Mouse (Mus musculus) mesoderm, embryonic 11.5 days (tissue): ENCODE results near the gene Arap1.

Source experiments
- DNase-seq: peaks from one replicate; pipeline ENCODE4 v3.0.0-alpha.2; 2012; ENCODE audit warnings: low read depth, low spot score

Gene Arap1

GRCm38 (mm10) chr7:101362791-101363191 is 14.9 kb downstream of the Arap1 start:
- DNase-seq: no peak

GRCm38 (mm10) chr7:101363914-101364313 is 16.0 kb downstream of the Arap1 start:
- DNase-seq: no peak

DNA sequence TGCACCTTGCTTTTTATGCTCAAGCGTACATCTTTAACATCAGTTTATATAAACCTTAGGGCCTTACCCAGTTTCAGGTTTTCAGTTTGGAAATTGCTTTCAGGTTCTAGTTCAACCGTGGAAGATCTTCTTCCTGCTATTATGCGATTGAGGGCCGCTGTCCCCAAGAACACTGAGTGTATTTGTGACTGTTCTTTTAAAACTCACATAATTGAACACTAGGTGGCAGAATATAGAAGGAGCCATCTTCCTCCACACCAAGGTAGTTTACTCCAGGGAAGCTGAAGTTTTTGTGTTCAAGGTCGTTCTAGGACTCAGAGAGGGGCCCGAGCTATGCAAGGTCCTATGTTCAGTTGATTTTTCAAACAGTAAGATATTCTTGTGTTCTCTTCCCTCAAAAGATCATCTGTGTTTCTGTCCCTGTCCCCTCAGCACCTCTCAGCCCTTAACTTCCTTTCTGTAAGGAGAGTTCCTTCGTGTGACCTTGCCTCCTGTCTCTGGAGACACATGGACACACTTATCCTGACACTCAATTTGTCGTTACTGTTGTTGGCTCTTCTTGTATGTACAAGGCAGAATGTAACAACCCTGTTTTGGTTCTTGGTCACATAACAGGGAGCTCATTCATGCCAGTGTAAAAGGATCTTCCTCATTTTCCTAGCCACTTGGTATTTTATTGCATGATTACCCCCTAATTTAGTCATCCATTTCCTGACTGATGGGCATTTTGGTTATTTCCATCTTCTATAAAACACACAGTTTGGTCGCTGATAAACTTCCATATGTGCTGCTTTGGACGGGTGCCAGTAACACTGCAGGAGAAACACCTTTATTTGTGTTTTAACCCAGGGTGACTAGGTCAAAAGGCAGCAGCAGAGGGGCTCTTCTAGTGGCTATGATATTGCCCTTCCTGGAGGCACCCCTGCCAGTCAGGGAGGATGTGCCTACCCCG is 20.3 kb downstream of the Arap1 start:
- no peak for DNase-seq

- no peak for DNase-seq
Observed at GRCm38 (mm10) chr7:101369666-101370065, 21.8 kb downstream of the Arap1 start.

GRCm38 (mm10) chr7:101373082-101373481 is 25.2 kb downstream of the Arap1 start:
- no peak for DNase-seq

DNA sequence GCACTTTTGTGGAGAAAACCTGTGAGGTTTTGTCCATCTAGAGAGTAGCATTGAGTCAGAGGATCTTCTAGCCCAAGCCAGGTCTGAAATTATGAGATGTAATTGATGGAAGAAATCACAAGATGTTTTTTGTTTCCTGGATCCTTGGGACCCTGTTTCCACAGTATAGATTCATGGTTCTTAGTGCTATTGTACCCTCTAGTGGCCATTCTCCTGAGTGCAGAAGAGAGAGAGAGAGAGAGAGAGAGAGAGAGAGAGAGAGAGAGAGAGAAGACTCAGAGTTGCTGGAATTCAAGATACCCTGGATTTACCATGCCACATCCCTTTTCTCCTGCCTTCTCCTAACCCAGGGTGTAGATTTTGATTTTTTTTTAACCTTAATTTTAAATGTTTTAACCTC is 26.3 kb downstream of the Arap1 start:
- DNase-seq: peak; percentile 48

DNA sequence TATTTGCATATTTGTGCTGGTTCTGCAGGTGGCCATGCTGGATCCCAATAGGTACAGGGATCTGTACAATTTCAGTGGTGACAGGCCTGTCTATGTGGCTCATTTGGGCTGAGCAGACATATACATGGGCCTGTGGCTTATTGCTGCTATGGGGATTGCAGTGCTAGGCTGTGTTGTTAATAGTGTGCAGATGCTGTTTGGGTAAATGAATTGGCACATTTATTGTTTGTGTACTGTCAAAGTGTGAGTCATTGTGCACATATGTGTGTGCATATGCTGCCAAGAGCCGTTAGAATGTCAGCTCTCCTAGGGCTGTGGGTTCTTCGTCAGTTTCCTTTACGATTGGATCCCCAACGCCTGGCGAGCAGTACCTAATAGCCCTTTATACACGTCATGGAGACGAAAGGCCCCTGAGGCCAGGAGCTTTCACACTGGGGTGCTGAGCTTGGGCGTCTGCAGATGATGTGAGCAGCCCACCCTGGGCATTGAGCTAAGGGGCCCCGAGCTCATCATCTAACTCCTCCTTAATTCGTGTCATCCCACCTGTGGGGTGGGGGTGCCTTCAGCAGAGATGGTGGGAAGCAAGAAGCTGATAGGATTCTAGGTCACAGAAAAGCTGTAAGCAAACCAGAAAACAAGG is 29.0 kb downstream of the Arap1 start:
- no peak for DNase-seq

DNA sequence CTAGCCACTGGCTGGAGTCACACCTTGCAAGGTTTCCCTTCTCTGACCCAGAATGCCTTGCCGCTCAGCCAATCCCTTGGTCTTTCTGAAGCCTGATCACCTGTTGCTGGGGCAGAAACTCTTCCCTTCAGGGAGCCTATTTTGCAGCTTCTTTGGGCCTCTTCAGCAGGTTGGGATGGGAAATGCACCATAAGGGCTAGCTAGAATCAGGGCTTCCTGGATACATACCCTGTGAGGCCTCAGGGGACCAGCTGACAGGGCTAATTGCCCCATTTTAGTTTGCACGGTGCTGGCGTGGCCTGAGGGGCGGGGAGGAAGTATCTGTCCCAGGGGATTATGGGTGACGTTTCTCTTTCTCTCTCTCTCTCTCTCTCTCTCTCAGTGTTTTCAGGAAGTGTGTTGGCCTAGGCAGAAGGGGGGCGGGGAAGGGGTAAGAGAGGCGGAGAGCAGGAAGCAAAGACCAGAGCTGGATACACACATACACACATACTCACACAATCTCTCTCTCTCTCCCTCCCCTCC is 29.9 kb downstream of the Arap1 start:
- peak; percentile 42 for DNase-seq

DNA sequence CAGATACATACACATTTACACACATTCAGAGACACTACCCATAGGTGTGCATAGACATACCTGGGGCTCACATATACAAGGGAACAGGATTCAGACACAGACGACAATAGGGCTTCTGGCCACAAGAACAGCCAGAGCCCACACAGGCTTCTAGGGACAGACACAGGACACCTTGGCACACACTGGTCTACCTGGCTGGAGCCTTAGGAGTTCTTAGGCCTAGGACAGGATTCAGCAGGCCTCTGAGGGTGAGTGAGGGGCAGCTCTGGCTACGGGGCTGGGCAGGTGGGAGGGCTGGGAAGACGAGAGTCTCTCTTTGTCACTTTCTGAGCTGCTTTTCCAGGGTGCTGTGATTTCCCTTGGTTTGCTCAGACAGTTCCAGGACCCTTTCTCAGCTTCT is 30.4 kb downstream of the Arap1 start:
- no peak for DNase-seq

- DNase-seq: no peak
Observed at GRCm38 (mm10) chr7:101378796-101379465, 31.1 kb downstream of the Arap1 start.

DNA sequence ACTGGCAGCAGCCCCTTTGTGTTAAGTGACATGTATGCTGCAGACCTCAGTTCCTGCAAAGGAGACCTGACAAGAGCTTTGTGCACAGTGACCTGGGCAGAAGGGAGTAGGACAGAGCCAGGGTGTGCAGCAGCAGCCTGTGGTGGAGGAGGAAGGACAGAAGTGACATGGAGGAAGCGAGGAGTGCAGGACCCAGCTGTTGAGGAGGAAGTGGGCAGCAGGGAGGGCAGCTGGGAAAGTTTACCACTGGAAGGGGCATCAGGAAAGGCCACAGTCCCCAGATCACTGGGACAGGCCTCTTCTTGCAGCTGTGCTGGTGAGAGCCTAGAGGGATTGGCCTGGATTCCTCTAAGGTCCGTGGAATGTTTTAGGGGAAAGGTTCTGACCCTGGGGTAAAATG is 31.9 kb downstream of the Arap1 start:
- no peak for DNase-seq

- DNase-seq: no peak
Observed at GRCm38 (mm10) chr7:101381512-101381911, 33.6 kb downstream of the Arap1 start.

DNA sequence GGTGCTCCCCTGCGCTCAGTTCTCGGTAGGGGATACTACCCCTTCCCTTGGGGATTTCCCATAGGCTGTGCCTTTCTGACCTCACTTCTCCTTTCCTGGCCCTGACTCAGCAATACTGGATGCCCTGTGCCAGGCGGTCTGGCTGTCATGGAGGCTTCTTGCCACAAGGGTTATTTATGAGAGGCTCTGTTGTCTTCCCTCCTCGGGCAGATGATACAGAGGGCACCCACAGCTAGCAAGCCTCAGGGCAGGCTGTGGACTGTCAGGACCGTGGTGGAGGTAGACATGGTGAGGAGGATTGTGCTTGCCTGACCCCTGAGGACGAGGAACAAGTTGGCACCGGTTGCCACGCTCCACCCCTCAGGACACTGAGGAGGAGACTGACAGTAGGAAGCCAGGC is 34.5 kb downstream of the Arap1 start:
- no peak for DNase-seq

DNA sequence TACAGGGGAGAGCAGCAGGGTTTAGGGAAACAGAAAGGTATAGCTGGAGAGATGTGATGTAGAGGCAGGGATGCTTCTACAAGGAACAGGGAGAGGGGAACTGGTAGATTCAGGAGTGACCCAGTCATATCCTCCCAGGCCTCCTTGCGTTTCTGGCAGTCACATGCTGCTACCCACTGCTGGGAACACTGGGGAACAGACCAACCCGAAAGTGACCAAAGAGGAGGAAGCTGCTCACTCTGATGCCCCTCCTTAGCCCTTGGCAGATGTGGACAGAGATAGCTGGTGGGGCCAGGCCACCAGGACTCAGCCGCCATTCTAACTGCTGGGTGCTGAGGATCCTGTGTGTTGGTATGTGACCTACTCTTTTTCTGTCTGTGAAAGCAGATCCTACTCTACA is 35.9 kb downstream of the Arap1 start:
- no peak for DNase-seq

GRCm38 (mm10) chr7:101384931-101385330 is 37.1 kb downstream of the Arap1 start:
- no peak for DNase-seq

DNA sequence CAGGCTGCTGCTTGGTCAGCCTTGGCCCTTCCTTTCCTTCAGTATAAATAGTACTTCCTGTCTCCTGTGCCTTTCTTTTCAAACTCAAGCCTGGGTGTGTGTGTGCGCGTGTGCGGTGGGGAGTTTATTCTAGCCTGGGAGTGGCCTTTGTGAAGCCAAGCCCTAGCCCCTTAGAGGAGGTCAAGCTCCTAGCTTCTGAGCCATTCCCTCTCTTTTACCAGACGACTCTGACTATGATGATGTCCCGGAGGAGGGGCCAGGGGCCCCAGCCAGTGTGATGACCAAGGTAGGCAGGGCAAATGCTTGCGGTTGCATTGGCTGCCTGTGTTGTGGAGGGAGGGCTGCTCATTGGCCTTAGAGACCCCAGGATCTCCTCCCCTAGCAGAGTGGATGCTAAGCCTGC is 37.5 kb downstream of the Arap1 start:
- no peak for DNase-seq

GRCm38 (mm10) chr7:101385866-101386452 is 38.1 kb downstream of the Arap1 start:
- DNase-seq: no peak

DNA sequence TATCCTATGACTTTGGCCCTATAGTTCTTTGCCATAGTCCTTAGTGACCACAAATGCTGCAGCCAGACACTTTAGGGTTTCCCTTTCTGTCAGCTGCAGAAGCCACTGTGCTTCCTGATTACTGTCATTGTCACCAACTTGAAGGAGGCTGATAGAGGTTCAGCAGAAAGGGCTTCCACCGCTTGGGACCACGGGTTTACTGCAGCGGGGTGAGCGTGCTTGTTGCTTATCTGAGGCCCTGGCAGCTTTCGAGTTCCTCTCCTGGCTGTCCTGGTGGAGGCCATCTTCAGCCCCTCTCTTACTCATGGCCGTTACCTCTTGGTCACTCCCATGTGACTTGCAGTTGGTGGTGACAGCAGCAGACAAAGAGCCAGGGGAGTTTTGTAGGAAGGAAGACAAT is 41.4 kb downstream of the Arap1 start:
- no peak for DNase-seq

GRCm38 (mm10) chr7:101391909-101392479 is 44.1 kb downstream of the Arap1 start:
- DNase-seq: no peak

- no peak for DNase-seq
Observed at GRCm38 (mm10) chr7:101393015-101393414, 45.1 kb downstream of the Arap1 start.

- DNase-seq: no peak
Observed at GRCm38 (mm10) chr7:101393694-101394504, 46.0 kb downstream of the Arap1 start.
